Mouse (Mus musculus): Measurements from ENCODE around the gene P4ha3.
A peak's percentile ranks its signal among the peaks of the same experiment; 100 is the strongest.
"Not testable (repeated sequence)": the region's sequence is repeated elsewhere in the genome, so short reads cannot be mapped to it uniquely, and the experiment has no call there.

Gene P4ha3

DNA sequence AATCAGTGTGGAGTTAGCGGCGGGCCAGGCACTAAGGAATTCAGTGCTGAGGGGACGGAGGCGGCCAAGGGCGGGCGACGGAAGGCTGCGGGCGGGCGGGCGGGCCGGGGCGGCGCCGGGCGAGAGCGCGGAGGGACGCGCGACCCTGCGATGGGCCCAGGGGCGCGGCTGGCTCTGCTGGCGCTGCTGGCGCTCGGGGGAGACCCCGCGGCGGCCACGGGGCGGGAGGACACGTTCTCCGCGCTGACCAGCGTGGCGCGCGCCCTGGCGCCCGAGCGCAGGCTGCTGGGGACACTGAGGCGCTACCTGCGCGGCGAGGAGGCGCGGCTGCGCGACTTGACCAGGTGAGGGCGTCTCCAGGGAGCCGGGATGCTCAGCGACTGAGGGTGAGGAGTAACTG, at the start of gene P4ha3:
Gene P4ha3, plus strand, starts transcription at position 138 of the 400 bp plus-strand sequence.
- no peak for DNase-seq

- DNase-seq = no peak
Measured at GRCm38 (mm10) chr7:100238271-100238670, 47.0 kb upstream of the P4ha3 start.

- peak; percentile 55 for DNase-seq
Measured at GRCm38 (mm10) chr7:100240601-100241000, 44.7 kb upstream of the P4ha3 start.

GRCm38 (mm10) chr7:100243007-100243406, 42.3 kb upstream of the P4ha3 start:
- DNase-seq = no peak

GRCm38 (mm10) chr7:100244225-100244624, 41.1 kb upstream of the P4ha3 start:
- DNase-seq = no peak

DNA sequence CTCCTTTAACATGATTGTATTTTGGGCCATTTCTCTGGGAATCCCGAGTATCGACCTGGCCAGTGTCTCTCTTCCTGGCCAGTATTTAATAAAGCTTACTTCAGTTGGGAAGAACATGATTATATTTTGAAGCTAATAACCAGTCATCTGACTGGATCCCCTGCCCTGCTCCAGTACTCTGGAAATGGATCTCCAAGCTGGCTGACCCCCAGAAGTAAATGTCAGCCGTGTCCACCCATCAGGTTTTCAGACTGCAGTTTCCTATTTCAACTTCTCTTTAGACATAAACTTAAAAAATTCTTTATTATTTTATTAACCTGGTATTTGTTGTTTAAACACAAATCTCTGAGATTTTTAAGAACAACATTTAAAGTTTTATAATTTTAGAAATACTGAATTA, 40.1 kb upstream of the P4ha3 start:
- no peak for DNase-seq

DNA sequence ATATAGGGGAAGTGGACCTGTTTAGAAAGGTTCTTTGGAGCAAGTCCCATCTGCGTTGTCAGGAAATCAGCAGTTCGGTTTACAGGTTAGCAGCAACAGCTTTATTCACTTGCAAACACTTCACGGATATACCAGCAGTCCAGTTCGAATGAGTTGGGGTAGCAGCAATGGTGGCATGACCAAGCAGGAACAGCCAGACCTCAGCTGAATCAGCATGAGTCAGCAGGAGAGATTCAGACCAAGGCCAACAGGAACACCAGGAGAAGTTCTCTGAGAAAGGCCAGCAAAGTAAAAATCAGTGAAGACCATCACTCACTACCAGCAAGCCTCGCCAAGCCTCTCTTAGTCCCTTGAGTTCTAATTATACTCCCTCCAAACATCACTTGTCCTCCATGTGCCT, 34.7 kb upstream of the P4ha3 start:
- no peak for DNase-seq

DNA sequence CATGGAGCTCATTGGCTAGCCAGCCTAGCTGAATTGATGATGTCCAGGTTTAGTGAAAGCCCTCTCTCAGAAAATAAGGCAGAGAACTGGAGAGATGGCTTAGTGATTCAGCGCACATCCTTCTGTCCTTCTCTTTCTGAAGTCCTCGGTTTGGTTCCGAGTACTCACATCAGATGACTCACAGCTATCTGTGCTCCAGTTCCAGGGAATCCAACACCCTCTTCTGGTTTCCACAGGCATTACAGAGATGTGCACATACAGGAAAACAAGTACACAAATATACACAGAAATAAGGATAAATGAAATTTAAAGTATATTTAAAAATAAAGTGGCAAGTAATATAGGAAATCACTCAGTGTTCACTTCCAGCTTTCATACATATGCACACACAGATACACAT, 23.0 kb upstream of the P4ha3 start:
- no peak for DNase-seq

DNA sequence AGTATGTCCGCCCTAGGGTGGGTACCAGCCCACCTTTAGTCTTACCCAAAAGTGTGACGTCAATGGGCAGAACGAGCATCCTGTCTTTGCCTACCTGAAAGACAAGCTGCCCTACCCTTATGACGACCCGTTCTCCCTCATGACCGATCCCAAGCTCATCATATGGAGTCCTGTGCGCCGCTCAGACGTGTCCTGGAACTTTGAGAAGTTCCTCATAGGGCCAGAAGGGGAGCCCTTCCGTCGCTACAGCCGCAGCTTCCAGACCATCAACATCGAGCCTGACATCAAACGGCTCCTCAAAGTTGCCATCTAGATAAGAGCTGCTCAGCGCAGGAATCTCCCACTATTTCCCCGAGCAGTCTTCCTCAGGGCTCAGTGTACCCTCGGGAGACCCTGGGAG, 20.4 kb upstream of the P4ha3 start:
- DNase-seq = not testable (repeated sequence)

- no peak for DNase-seq
Measured at GRCm38 (mm10) chr7:100272369-100272768, 13.0 kb upstream of the P4ha3 start.

DNA sequence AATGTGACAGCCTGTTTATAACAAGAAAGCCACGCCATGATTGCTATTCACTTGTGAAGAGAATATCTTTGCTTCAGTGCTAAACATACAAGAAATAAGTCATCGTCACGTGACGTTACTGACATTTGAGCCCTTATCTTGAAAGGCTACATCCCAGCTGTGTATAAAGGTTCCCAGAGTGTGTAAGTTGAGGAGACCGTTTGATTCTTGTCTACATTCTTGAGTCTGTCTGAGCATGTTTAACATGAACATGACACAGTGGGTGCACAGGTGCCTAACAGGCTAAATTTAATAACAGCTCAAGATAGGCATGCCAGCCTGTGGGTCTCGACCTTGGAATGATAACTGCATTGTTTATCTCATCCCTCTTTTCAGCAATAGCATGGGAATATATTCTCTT, 10.8 kb upstream of the P4ha3 start:
- no peak for DNase-seq

GRCm38 (mm10) chr7:100276397-100276796, 8.9 kb upstream of the P4ha3 start:
- no peak for DNase-seq

DNA sequence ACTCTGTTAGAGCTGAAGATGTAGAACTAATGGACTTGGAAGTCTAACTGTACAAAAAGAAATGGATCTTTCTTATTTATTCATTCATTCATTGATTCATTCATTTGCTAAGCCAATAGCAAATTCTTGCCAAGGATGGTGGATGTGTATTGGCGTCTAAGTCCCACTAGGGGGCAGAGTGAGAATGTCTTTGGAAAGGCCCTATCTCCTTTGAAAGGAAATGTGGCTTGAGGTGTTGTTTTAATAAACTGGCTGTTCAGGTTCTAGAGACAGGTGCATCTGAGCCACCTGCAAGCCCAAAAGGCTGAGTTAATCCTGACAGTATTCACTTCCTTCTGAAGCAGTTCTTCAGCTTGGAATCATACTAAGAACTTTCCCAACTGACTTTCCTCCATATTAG, 5.5 kb upstream of the P4ha3 start:
- no peak for DNase-seq

DNA sequence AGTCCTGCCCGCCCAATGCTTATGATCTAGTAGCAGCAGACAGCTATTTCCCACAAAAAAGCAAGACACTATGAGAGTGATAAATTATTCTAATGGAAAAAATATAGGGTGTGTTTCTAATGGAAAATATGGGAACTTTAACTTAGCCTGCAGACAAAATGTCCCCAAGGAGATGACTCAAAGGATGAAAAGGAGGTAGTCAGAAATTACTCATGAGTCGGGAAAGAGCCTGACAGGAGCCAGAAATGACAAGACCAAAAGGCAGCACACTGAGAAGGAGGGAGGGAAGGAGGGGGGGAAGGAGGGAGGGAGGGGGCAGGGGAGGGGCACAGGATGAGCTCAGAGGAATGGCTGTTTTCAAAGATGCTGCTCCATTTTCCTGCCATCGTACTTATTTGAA, 3.7 kb upstream of the P4ha3 start:
- no peak for DNase-seq

DNA sequence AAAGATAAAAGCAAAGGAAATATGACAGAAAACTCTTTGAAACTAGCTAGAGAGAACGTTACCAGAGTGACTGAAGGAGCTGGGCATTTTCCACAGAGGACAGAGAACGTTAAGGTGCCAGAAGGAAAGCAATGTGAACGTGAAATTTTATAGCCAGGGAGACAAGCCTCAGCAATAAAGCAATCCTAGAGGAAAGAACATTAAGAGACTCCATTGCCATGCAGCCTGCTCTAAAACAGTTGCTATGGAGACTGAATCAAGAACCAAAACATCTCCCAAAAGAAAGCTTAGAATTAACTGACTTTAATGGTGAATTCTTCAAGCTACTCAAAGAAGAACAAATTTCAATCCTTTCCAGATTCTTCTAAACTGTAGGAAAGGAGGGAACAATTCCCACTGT, 2.0 kb upstream of the P4ha3 start:
- DNase-seq = no peak

GRCm38 (mm10) chr7:100287748-100288578, 2.6 kb downstream of the P4ha3 start:
- no peak for DNase-seq

- DNase-seq = no peak
Measured at GRCm38 (mm10) chr7:100288622-100289021, 3.3 kb downstream of the P4ha3 start.

- no peak for DNase-seq
Measured at GRCm38 (mm10) chr7:100293546-100293945, 8.2 kb downstream of the P4ha3 start.

DNA sequence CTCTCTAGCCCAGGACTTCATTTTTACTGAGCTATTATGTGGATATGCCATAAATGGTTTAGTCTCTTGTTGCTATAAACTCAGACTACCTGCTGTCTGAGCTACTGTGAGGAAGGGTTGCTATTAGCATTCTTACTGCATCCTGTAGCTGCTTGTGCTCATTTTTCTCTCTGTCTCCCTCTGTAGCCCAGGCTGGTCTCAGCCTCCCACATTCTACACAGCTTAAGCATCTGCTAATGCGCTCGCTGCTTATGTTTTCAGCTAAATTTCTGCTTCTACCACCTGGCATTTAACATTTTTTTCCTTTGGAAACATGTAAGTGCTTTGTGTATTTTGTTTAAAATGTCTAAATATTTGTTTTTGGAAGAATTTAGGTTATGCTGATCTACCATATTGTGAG, 10.4 kb downstream of the P4ha3 start:
- DNase-seq = peak; percentile 56

GRCm38 (mm10) chr7:100296699-100297098, 11.4 kb downstream of the P4ha3 start:
- no peak for DNase-seq

GRCm38 (mm10) chr7:100298861-100299510, 13.7 kb downstream of the P4ha3 start:
- DNase-seq = no peak

- no peak for DNase-seq
Measured at GRCm38 (mm10) chr7:100301390-100301789, 16.1 kb downstream of the P4ha3 start.

- peak; percentile 82 for DNase-seq
Measured at GRCm38 (mm10) chr7:100302316-100302715, 17.0 kb downstream of the P4ha3 start.

- DNase-seq = no peak
Measured at GRCm38 (mm10) chr7:100305894-100306293, 20.6 kb downstream of the P4ha3 start.

All from layer of hippocampus, adult 9-11 months (tissue).